Mouse (Mus musculus): Measurements from ENCODE around the gene Map3k19. TPM values are rescaled to one million over a fixed set of nuclear protein-coding genes. Genes with fewer than 3 reads are reported as not detected.

Map3k19 gene
- polyA plus RNA-seq, 1 experiment from 2014 or later = not detected

DNA sequence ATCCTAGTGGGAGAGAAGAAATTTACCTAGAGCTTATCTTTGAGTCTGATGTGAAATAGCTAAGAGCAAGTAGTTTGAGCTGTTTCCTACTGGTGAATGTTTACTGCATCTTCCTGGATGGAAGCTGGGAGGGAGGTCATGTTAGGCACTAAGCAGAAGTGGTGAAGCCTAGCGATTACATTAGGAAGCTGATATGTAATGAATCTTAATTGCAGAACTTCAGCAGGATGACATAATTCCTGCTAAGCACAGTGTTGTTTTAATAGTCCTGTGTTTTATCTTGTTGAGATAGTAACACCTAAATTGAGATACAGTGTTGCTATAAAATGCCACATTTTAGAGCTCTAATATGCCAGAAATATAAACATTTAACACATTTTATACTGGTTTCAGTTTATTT lies 68.9 kb downstream of the Map3k19 start:
- H3K36me3 ChIP-seq (ENCODE audit: control insufficient read depth, insufficient read depth) = no peaks in the 10 kb centered on the region
- peaks cover 11% of the 10 kb centered on the region for H3K4me1 ChIP-seq (ENCODE audit: control insufficient read depth, low read depth, low read length)
- no peaks in the 10 kb centered on the region for H3K9me3 ChIP-seq (replicated peaks; ENCODE audit: control insufficient read depth, low read length)
- WGBS (ENCODE audit: insufficient replicate concordance) = 30% methylated on average over 1 of the region's 1 CpGs
- no peak overlapping the region for H3K4me3 ChIP-seq (ENCODE audit: low read depth, low read length)
- ATAC-seq (ENCODE audit: low read depth) = no peak
- H3K4me2 ChIP-seq (ENCODE audit: low read depth, low read length) = no peak overlapping the region
- no peaks in the 10 kb centered on the region for H3K27me3 ChIP-seq (ENCODE audit: control insufficient read depth, insufficient read depth, low read depth, low read length)
- H3K9ac ChIP-seq (ENCODE audit: low read depth, low read length) = no peak overlapping the region
- no peak overlapping the region for H3K27ac ChIP-seq (ENCODE audit: low read length)

DNA sequence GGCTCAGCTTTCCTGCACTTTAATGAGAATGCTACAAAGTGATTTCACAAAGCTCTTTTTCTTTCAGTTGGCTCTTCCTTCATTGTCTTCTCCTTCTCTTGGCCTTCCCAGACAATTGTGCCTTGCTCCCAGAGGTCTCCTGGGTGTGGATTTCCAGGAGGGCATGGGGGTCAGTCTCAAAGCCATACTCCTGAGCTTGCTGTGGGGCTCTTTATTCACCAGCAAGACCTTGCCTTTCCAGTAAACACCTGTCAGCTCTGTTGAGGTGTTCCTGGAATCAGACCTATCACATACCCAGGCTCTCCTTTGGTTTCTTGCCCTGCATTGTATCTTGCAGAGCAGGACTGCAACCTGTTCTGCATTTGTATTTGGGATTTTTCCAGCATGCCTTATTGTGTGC lies 71.0 kb downstream of the Map3k19 start:
- Histone ChIP-seq H3K36me3 (ENCODE audit: control insufficient read depth, insufficient read depth) (no peaks in the 10 kb centered on the region), H3K4me2 (ENCODE audit: low read depth, low read length) (no peak overlapping the region), H3K27ac (ENCODE audit: low read length) (no peak overlapping the region), H3K27me3 (ENCODE audit: control insufficient read depth, insufficient read depth, low read depth, low read length) (no peaks in the 10 kb centered on the region), H3K9ac (ENCODE audit: low read depth, low read length) (no peak overlapping the region), H3K9me3 (replicated peaks; ENCODE audit: control insufficient read depth, low read length) (no peaks in the 10 kb centered on the region), H3K4me1 (ENCODE audit: control insufficient read depth, low read depth, low read length) (peaks cover 27% of the 10 kb centered on the region), H3K4me3 (ENCODE audit: low read depth, low read length) (no peak overlapping the region)
- ATAC-seq (ENCODE audit: low read depth) = no peak

DNA sequence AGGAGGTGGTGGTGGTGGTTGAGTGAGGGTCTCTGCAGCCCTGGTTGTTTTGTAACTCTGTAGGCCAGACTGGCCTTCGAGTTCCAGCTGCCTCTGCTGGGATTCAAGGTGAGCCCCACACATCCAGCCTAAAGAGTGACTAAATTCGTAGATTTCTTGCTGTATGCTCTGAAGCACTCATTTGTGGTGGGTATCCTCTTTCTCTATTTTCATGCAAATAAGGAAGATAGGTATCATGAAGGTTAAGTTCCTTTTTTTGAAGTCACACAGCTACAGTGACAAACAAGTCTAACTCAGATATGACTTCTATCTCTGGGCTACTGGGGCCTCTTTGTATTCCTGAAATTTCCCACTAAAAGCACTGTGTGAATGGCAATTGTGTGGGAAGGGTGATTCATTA lies 74.0 kb downstream of the Map3k19 start:
- Histone ChIP-seq H3K9ac (ENCODE audit: low read depth, low read length) (no peak overlapping the region), H3K27me3 (ENCODE audit: control insufficient read depth, insufficient read depth, low read depth, low read length) (no peaks in the 10 kb centered on the region), H3K4me1 (ENCODE audit: control insufficient read depth, low read depth, low read length) (peaks cover 45% of the 10 kb centered on the region), H3K36me3 (ENCODE audit: control insufficient read depth, insufficient read depth) (no peaks in the 10 kb centered on the region; the same call in 1 of the 2 replicates), H3K4me3 (ENCODE audit: low read depth, low read length) (no peak overlapping the region), H3K27ac (ENCODE audit: low read length) (no peak overlapping the region; the same call in 1 of the 2 replicates), H3K9me3 (replicated peaks; ENCODE audit: control insufficient read depth, low read length) (no peaks in the 10 kb centered on the region), H3K4me2 (ENCODE audit: low read depth, low read length) (no peak overlapping the region)
- 43% methylated on average over 2 of the region's 2 CpGs for WGBS (ENCODE audit: insufficient replicate concordance)
- ATAC-seq (ENCODE audit: low read depth) = no peak

DNA sequence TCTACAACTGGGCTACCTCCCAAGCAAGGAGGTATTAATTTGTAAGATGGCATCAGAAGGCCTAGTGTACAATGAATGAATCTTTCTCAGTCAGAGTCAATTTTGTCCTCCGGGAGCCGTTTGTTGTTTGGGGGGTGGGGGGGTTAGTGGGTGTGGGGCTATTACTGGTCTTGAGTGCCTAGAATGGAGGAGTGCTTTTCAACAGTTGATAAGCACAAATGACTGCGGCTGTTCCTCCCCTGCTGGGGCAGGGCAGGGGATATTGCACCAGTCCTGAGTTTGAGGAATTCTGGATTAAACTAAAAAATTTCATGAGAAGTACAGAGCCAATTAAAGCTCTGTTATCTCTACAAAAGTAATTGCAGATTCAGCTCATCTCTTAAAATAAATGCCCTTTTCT lies 74.7 kb downstream of the Map3k19 start:
- Histone ChIP-seq H3K27ac (ENCODE audit: low read length) (no peak overlapping the region), H3K9ac (ENCODE audit: low read depth, low read length) (no peak overlapping the region), H3K4me2 (ENCODE audit: low read depth, low read length) (no peak overlapping the region), H3K4me3 (ENCODE audit: low read depth, low read length) (no peak overlapping the region), H3K36me3 (ENCODE audit: control insufficient read depth, insufficient read depth) (no peaks in the 10 kb centered on the region; the same call in 1 of the 2 replicates), H3K27me3 (ENCODE audit: control insufficient read depth, insufficient read depth, low read depth, low read length) (no peaks in the 10 kb centered on the region), H3K4me1 (ENCODE audit: control insufficient read depth, low read depth, low read length) (peaks cover 42% of the 10 kb centered on the region), H3K9me3 (replicated peaks; ENCODE audit: control insufficient read depth, low read length) (no peaks in the 10 kb centered on the region)
- no peak for ATAC-seq (ENCODE audit: low read depth)
- 10% methylated on average over 3 of the region's 3 CpGs for WGBS (ENCODE audit: insufficient replicate concordance)

DNA sequence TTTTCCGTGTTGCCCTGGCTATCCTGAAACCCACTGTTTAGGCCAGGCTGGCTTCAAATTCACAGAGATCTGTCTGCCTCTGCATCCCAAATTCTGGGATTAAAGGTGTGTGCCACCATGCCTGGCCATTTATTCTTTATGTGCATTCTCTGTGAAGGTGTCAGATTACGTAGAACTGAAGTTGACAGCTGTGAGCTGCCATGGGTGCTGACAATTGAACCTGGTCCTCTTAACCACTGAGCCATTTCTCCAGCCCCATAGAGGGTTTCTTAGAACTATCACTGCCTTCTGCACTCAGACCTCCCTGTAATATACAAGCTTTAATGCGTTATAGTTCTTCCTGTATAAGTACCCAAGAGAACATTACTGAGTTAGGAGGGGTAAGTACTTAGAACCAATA lies 76.2 kb downstream of the Map3k19 start:
- WGBS (ENCODE audit: insufficient replicate concordance) = 74% methylated on average over 3 of the region's 3 CpGs
- Histone ChIP-seq H3K9ac (ENCODE audit: low read depth, low read length) (no peak overlapping the region), H3K4me2 (ENCODE audit: low read depth, low read length) (no peak overlapping the region)

DNA sequence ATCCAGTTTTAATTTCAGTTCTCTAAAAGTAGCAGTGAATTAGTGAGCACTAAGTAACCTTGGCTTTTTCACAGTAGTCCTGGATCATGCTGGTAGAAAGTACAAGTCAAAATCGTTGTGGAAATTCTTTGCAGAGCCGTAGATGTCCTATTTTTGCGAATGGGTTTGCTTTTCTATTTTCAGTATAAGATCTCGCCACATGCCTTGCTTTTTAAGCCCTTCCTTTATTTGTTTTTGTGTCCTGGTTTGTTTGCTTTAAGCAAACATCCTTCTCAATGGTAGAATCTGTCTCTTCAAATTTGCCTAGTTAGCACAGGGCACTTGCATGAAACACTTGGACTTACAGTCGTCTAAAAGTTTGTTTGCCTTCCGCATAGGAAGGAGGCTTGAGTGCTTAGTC lies 78.6 kb downstream of the Map3k19 start:
- Histone ChIP-seq H3K9ac (ENCODE audit: low read depth, low read length) (peak overlapping the region; percentile 52), H3K4me1 (ENCODE audit: control insufficient read depth, low read depth, low read length) (peaks cover 44% of the 10 kb centered on the region), H3K27me3 (ENCODE audit: control insufficient read depth, insufficient read depth, low read depth, low read length) (no peaks in the 10 kb centered on the region), H3K9me3 (replicated peaks; ENCODE audit: control insufficient read depth, low read length) (no peaks in the 10 kb centered on the region), H3K36me3 (ENCODE audit: control insufficient read depth, insufficient read depth) (no peaks in the 10 kb centered on the region; the same call in 1 of the 2 replicates), H3K27ac (ENCODE audit: low read length) (peak overlapping the region; percentile 69; the same call in 1 of the 2 replicates), H3K4me3 (ENCODE audit: low read depth, low read length) (peak overlapping the region; percentile 47), H3K4me2 (ENCODE audit: low read depth, low read length) (peak overlapping the region; percentile 62)
- ATAC-seq (ENCODE audit: low read depth) = no peak
- WGBS (ENCODE audit: insufficient replicate concordance) = 36% methylated on average over 6 of the region's 6 CpGs

More for the DNA sequence above, 76.2 kb downstream of the Map3k19 start:
- H3K27ac ChIP-seq (ENCODE audit: low read length) = no peak overlapping the region
- H3K4me3 ChIP-seq (ENCODE audit: low read depth, low read length) = no peak overlapping the region
- no peaks in the 10 kb centered on the region for H3K9me3 ChIP-seq (replicated peaks; ENCODE audit: control insufficient read depth, low read length)
- no peaks in the 10 kb centered on the region; the same call in 1 of the 2 replicates for H3K36me3 ChIP-seq (ENCODE audit: control insufficient read depth, insufficient read depth)
- H3K4me1 ChIP-seq (ENCODE audit: control insufficient read depth, low read depth, low read length) = peaks cover 42% of the 10 kb centered on the region
- H3K27me3 ChIP-seq (ENCODE audit: control insufficient read depth, insufficient read depth, low read depth, low read length) = no peaks in the 10 kb centered on the region
- ATAC-seq (ENCODE audit: low read depth) = no peak

DNA sequence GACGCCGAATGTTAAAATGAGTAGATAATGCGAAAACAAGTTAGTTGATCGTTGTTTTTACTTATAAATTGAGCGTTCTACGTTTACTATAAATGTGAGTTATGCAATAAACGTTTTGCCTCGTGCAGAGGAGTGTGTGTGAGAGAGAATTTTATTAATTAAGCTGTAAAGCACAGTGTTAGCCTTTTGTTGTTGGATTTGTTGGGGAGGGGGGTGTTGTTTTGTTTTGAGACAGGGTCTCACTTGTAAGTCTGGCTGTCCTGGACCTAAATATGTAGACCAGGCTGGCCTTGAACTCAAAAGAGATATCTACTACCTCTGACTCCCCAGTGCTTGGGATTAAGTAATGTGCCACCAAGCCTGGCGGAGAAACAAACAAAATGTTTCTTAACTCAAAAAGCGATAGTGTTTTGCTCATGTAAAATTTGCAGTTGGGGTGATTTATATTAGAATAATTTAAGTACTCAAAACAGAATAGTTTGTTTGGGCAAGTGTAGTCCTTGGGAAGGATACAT lies 79.6 kb downstream of the Map3k19 start:
- peak overlapping the region; percentile 28 for H3K27ac ChIP-seq (ENCODE audit: low read length)
- H3K4me2 ChIP-seq (ENCODE audit: low read depth, low read length) = peak overlapping the region; percentile 67
- H3K4me3 ChIP-seq (ENCODE audit: low read depth, low read length) = peak overlapping the region; percentile 84
- no peaks in the 10 kb centered on the region for H3K9me3 ChIP-seq (replicated peaks; ENCODE audit: control insufficient read depth, low read length)
- H3K27me3 ChIP-seq (ENCODE audit: control insufficient read depth, insufficient read depth, low read depth, low read length) = no peaks in the 10 kb centered on the region
- peak overlapping the region; percentile 94 for H3K9ac ChIP-seq (ENCODE audit: low read depth, low read length)
- H3K4me1 ChIP-seq (ENCODE audit: control insufficient read depth, low read depth, low read length) = peaks cover 38% of the 10 kb centered on the region
- 5% methylated on average over 10 of the region's 10 CpGs for WGBS (ENCODE audit: insufficient replicate concordance)
- ATAC-seq (ENCODE audit: low read depth) = no peak
- H3K36me3 ChIP-seq (ENCODE audit: control insufficient read depth, insufficient read depth) = no peaks in the 10 kb centered on the region; the same call in 1 of the 2 replicates

DNA sequence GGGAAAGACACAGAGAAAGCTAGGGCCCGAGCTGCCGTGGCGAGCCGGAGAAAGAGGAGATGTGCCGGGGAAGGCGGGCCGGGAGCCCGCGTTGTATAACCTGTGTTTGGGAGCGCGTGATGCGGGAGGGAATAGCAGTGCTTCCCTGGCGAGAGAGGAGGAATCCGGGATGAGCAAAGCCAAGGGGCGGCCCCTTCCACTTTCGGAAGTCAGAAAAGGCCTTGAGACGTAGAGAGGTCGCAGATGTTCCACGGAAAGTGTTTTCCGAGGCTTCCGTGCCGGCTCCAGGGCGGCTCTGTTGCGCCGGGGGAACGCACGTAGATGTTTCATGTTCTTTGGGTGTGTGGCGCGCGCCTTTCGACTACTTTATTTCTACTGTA lies 80.3 kb downstream of the Map3k19 start:
- ATAC-seq (ENCODE audit: low read depth) = peak; percentile 13
- no peaks in the 10 kb centered on the region for H3K9me3 ChIP-seq (replicated peaks; ENCODE audit: control insufficient read depth, low read length)
- peak overlapping the region; percentile 92 for H3K27ac ChIP-seq (ENCODE audit: low read length)
- H3K27me3 ChIP-seq (ENCODE audit: control insufficient read depth, insufficient read depth, low read depth, low read length) = no peaks in the 10 kb centered on the region
- H3K4me2 ChIP-seq (ENCODE audit: low read depth, low read length) = peak overlapping the region; percentile 67
- 0% methylated on average over 31 of the region's 31 CpGs for WGBS (ENCODE audit: insufficient replicate concordance)
- peaks cover 30% of the 10 kb centered on the region for H3K4me1 ChIP-seq (ENCODE audit: control insufficient read depth, low read depth, low read length)
- H3K36me3 ChIP-seq (ENCODE audit: control insufficient read depth, insufficient read depth) = no peaks in the 10 kb centered on the region; the same call in 1 of the 2 replicates
- H3K9ac ChIP-seq (ENCODE audit: low read depth, low read length) = peak overlapping the region; percentile 94
- peak overlapping the region; percentile 84 for H3K4me3 ChIP-seq (ENCODE audit: low read depth, low read length)

DNA sequence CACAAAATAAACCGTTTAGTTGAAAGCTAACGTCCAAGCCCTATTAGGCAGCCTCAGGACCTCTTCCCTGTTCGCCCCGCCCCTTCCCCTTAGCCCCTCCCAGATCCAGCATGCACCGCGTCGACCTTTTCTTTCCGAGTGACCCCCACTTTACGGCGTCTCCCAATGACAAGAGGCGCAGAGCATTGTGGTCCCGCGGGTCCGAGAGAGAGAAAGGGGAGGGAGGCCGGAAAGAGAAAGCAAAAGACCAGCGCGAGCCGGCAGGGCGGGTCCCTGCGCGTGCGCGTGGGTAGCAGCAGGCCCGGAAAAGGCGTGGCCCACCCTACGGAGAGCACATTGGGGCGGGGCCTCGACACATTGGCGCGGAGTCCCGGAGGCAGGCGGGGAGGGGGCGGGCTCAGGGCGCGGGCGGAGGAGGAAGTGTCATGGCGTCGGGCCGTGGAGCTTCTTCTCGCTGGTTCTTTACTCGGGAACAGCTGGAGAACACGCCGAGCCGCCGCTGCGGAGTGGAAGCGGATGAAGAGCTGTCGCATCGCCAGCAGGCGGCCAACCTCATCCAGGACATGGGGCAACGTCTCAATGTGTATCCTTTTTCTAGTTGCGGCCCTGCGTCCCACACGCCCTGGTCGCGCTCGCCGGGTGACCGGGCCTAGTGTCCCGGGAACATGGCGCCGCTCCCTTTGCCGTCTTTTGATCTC lies 80.9 kb downstream of the Map3k19 start, which contains the start of gene Ccnt2:
Gene Ccnt2, plus strand, starts transcription at position 362 of the 698 bp plus-strand sequence.
- peak within 1 kb of the TSS; percentile 92 for H3K27ac ChIP-seq (ENCODE audit: low read length)
- peak within 1 kb of the TSS; percentile 94 for H3K9ac ChIP-seq (ENCODE audit: low read depth, low read length)
- no peaks in the 10 kb centered on the region; the same call in 1 of the 2 replicates for H3K36me3 ChIP-seq (ENCODE audit: control insufficient read depth, insufficient read depth)
- under 1% methylated on average over 63 of the region's 63 CpGs for WGBS (ENCODE audit: insufficient replicate concordance)
- peak; percentile 97 for ATAC-seq (ENCODE audit: low read depth)
- H3K9me3 ChIP-seq (replicated peaks; ENCODE audit: control insufficient read depth, low read length) = no peaks in the 10 kb centered on the region
- peaks cover 25% of the 10 kb centered on the region for H3K4me1 ChIP-seq (ENCODE audit: control insufficient read depth, low read depth, low read length)
- peak within 1 kb of the TSS; percentile 84 for H3K4me3 ChIP-seq (ENCODE audit: low read depth, low read length)
- peak within 1 kb of the TSS; percentile 69 for H3K4me2 ChIP-seq (ENCODE audit: low read depth, low read length)
- H3K27me3 ChIP-seq (ENCODE audit: control insufficient read depth, insufficient read depth, low read depth, low read length) = no peaks in the 10 kb centered on the region

Measured in liver, embryonic 16.5 days (tissue).